Mouse (Mus musculus): ENCODE data around the gene Fam20c. TPM values are rescaled to one million over a fixed set of nuclear protein-coding genes. Genes with fewer than 3 reads are reported as not detected.

Gene Fam20c
- polyA plus RNA-seq (2017; shearing (Covaris generic)), result 1 to 10 TPM in 1 of 2 experiments, under 1 TPM in 1; 0.20 to 1.6 TPM

GRCm38 (mm10) chr5:138754303-138755120 is at the start of gene Fam20c:
Gene Fam20c, plus strand, starts transcription at chr5:138754514.

GRCm38 (mm10) chr5:138819780-138820179 is 65.5 kb downstream of the Fam20c start, which contains the start of gene Gm5294:
Gene Gm5294, plus strand, starts transcription at chr5:138820080.

Other genes with a start within 250 kb of the Fam20c start
- gene 1700123K08Rik, start 189.8 kb upstream of the Fam20c start, polyA plus RNA-seq (2017; shearing (Covaris generic)), result not detected
- gene Zfp68, start 134.8 kb upstream of the Fam20c start, polyA plus RNA-seq (2017; shearing (Covaris generic)), result 10 to 100 TPM; 53.2 to 72.5 TPM
- gene A430033K04Rik, start 131.7 kb upstream of the Fam20c start, polyA plus RNA-seq (2017; shearing (Covaris generic)), result 1 to 10 TPM; 7.2 to 7.6 TPM
- not detected for gene Gm5294, start 65.6 kb downstream of the Fam20c start, polyA plus RNA-seq (2017; shearing (Covaris generic))
- under 1 TPM in 1 of 2 experiments, not detected in 1; 0.48 TPM for gene Pdgfa, start 242.9 kb downstream of the Fam20c start, polyA plus RNA-seq (2017; shearing (Covaris generic))

All from activated CD4-positive, CD25-positive, alpha-beta regulatory T cell (primary cell).